Mouse (Mus musculus): ENCODE measurements around the gene Chst4. TPM values are rescaled to one million over a fixed set of nuclear protein-coding genes. Genes with fewer than 3 reads are reported as not detected.

Gene Chst4
- 38.7 TPM for polyA plus RNA-seq (2014; fragmentation: Illumina TruSeq; extraction: RNeasy Lipid Tissue Mini Kit (QIAGEN cat#74804); ENCODE audit: low read depth, low replicate concordance)

GRCm38 (mm10) chr8:110039659-110040058, at the start of gene Chst4:
Gene Chst4 (minus strand): TSS chr8:110039740.

GRCm38 (mm10) chr8:110079282-110080221, 40.0 kb upstream of the Chst4 start, which contains the start of gene Zfp612:
Gene Zfp612 (plus strand): TSS chr8:110079746.

GRCm38 (mm10) chr8:109990224-109990623, 49.3 kb downstream of the Chst4 start, which contains the start of gene Tat:
Gene Tat (plus strand): TSS chr8:109990437.

Other genes starting within 250 kb of the Chst4 start
- 41.9 TPM for gene Phlpp2, start 171.2 kb downstream of the Chst4 start, polyA plus RNA-seq (2014; fragmentation: Illumina TruSeq; extraction: RNeasy Lipid Tissue Mini Kit (QIAGEN cat#74804); ENCODE audit: low read depth, low replicate concordance)
- gene Marveld3, start 77.5 kb downstream of the Chst4 start, polyA plus RNA-seq (2014; fragmentation: Illumina TruSeq; extraction: RNeasy Lipid Tissue Mini Kit (QIAGEN cat#74804); ENCODE audit: low read depth, low replicate concordance): 64.4 TPM
- gene Tat, start 49.3 kb downstream of the Chst4 start, polyA plus RNA-seq (2014; fragmentation: Illumina TruSeq; extraction: RNeasy Lipid Tissue Mini Kit (QIAGEN cat#74804); ENCODE audit: low read depth, low replicate concordance): 15.9 TPM
- 24.8 TPM for gene Zfp612, start 40.0 kb upstream of the Chst4 start, polyA plus RNA-seq (2014; fragmentation: Illumina TruSeq; extraction: RNeasy Lipid Tissue Mini Kit (QIAGEN cat#74804); ENCODE audit: low read depth, low replicate concordance)
- not detected for gene Gm21964, start 61.5 kb upstream of the Chst4 start, polyA plus RNA-seq (2014; fragmentation: Illumina TruSeq; extraction: RNeasy Lipid Tissue Mini Kit (QIAGEN cat#74804); ENCODE audit: low read depth, low replicate concordance)
- not detected for gene Gm17720, start 63.0 kb upstream of the Chst4 start, polyA plus RNA-seq (2014; fragmentation: Illumina TruSeq; extraction: RNeasy Lipid Tissue Mini Kit (QIAGEN cat#74804); ENCODE audit: low read depth, low replicate concordance)
- 15.6 TPM for gene Calb2, start 128.5 kb upstream of the Chst4 start, polyA plus RNA-seq (2014; fragmentation: Illumina TruSeq; extraction: RNeasy Lipid Tissue Mini Kit (QIAGEN cat#74804); ENCODE audit: low read depth, low replicate concordance)
- 7.3 TPM for gene Cmtr2, start 175.9 kb upstream of the Chst4 start, polyA plus RNA-seq (2014; fragmentation: Illumina TruSeq; extraction: RNeasy Lipid Tissue Mini Kit (QIAGEN cat#74804); ENCODE audit: low read depth, low replicate concordance)
- not detected for gene Hydin, start 227.2 kb upstream of the Chst4 start, polyA plus RNA-seq (2014; fragmentation: Illumina TruSeq; extraction: RNeasy Lipid Tissue Mini Kit (QIAGEN cat#74804); ENCODE audit: low read depth, low replicate concordance)

Data from sigmoid colon, adult 10 weeks (tissue).